Mouse (Mus musculus) CH12.LX (cell line): ENCODE results near the gene Il2rb.

ENCODE experiments used
- CTCF ChIP-seq, 2 experiments: IDR thresholded peaks in 1 of 2; conservative IDR thresholded peaks in 1 of 2; 2 replicates each; pipeline ENCODE4 v1.5.1; 2011 to 2012; ENCODE audit warnings: low read depth in 2 of 2, low read length in 2 of 2, improper control_type of control experiment in 1 of 2, inconsistent platforms in 1 of 2, mild to moderate bottlenecking in 1 of 2, moderate library complexity in 1 of 2
- E2F4 ChIP-seq: IDR thresholded peaks from 2 replicates; pipeline ENCODE4 v1.6.1; 2011; ENCODE audit warnings: low read depth, low read length, improper control_type of control experiment; ENCODE audit not compliant: insufficient replicate concordance
- EP300 ChIP-seq: IDR thresholded peaks from 2 replicates; pipeline ENCODE4 v1.6.1; 2011; ENCODE audit warnings: low read length, improper control_type of control experiment
- ETS1 ChIP-seq: conservative IDR thresholded peaks from 2 replicates; pipeline ENCODE4 v1.6.1; 2012; ENCODE audit warnings: low read depth, mild to moderate bottlenecking, inconsistent platforms, low read length, improper control_type of control experiment, moderate library complexity
- GABPA ChIP-seq: IDR thresholded peaks from 2 replicates; pipeline ENCODE4 v1.6.1; 2012; ENCODE audit warnings: low read depth, low read length, improper control_type of control experiment, inconsistent platforms; ENCODE audit not compliant: insufficient replicate concordance
- KAT2A ChIP-seq: IDR thresholded peaks from 2 replicates; pipeline ENCODE4 v1.6.1; 2012; ENCODE audit warnings: low read length, improper control_type of control experiment, inconsistent platforms; ENCODE audit not compliant: insufficient replicate concordance
- MAX ChIP-seq: IDR thresholded peaks from 2 replicates; pipeline ENCODE4 v1.6.1; 2011; ENCODE audit warnings: low read length, improper control_type of control experiment
- MYC ChIP-seq: IDR thresholded peaks from 2 replicates; pipeline ENCODE4 v1.6.1; 2011; ENCODE audit warnings: low read depth, mild to moderate bottlenecking, improper control_type of control experiment, low read length
- USF1 ChIP-seq: IDR thresholded peaks from 2 replicates; pipeline ENCODE4 v1.6.1; 2014; ENCODE audit warnings: low read depth, mild to moderate bottlenecking, inconsistent platforms, low read length, improper control_type of control experiment
- ZC3H11A ChIP-seq: IDR thresholded peaks from 2 replicates; pipeline ENCODE4 v1.6.1; 2012; ENCODE audit warnings: low read depth, mild to moderate bottlenecking, inconsistent platforms, low read length, improper control_type of control experiment
- ZKSCAN1 ChIP-seq: IDR thresholded peaks from 2 replicates; pipeline ENCODE4 v1.6.1; 2012; ENCODE audit warnings: low read depth, inconsistent platforms, low read length, improper control_type of control experiment, borderline replicate concordance
- ZNF384 ChIP-seq: IDR thresholded peaks from 2 replicates; pipeline ENCODE4 v1.6.1; 2012; ENCODE audit warnings: low read depth, low read length, improper control_type of control experiment, inconsistent platforms

DNA sequence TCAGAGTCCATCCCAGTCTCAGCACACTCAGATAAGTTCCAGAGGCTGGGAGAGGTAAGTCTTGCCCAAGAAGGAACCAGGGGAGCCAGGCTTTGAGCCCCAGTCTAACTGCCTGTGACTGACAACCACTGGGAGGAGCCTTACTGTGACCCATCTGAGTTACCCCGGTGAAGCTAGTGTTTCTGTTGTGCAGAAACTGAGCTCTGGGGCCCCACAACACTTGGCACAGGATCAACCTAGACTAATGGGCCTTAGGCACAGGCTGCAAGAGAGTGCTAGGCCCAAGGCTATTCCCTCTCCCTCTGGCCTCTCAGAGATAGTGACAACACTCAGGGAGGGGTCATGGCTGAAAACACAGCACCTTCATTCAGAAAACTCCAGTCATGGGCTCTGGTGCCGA is 43.9 kb downstream of the Il2rb start:
- TF ChIP-seq ZNF384 (no peak), CTCF (conservative IDR thresholded peaks at IDR 0.05 in 1 of 2, IDR thresholded peaks at IDR 0.05 in 1 of 2; ENCODE audit: low read depth in 2 of 2, low read length in 2 of 2) (no peak), EP300 (no peak), MYC (no peak), MAX (no peak), USF1 (no peak), KAT2A (no peak), ZKSCAN1 (no peak), E2F4 (no peak), ETS1 (no peak), ZC3H11A (no peak), GABPA (no peak)
